Mouse (Mus musculus) thymus, adult 2 months (tissue): Measurements from ENCODE around the gene Rbm20.

ENCODE experiments used
- CTCF ChIP-seq: fragments of 200-500 bp; IDR thresholded peaks from 2 replicates; pipeline ENCODE4 v1.5.1; 2012; ENCODE audit warnings: mild to moderate bottlenecking, control low read depth, low read length, moderate library complexity, borderline replicate concordance; ENCODE audit not compliant: control insufficient read depth, poor library complexity, insufficient read depth; ENCODE audit errors: extremely low read depth
- POLR2A ChIP-seq: fragments of 200-500 bp; IDR thresholded peaks from 2 replicates; pipeline ENCODE4 v1.6.1; 2012; ENCODE audit warnings: mild to moderate bottlenecking, low read length, control low read depth, moderate library complexity; ENCODE audit not compliant: control insufficient read depth, poor library complexity, insufficient read depth; ENCODE audit errors: extremely low read depth

GRCm38 (mm10) chr19:53648056-53648455, 29.1 kb upstream of the Rbm20 start:
- TF ChIP-seq CTCF: no peak
- TF ChIP-seq POLR2A: no peak
